Mouse (Mus musculus) embryonic facial prominence, embryonic 13.5 days (tissue): ENCODE data around the gene Rnf207. TPM values are rescaled to one million over a fixed set of nuclear protein-coding genes. Genes with fewer than 3 reads are reported as not detected.

Source experiments
- ATAC-seq: fragments of 200-750 bp; cut with Nextera tagmentation; 2 replicates; pipeline ENCODE4 v1.8.0; 2017; ENCODE audit warnings: low read depth; ENCODE audit not compliant: insufficient number of reproducible peaks, insufficient read depth, low FRiP score, low TSS enrichment
- H3K27ac ChIP-seq: fragments of 300-500 bp; sonication (generic); 2 replicates; pipeline ENCODE4 v1.5.1; 2015; ENCODE audit warnings: moderate library complexity, mild to moderate bottlenecking, inconsistent platforms
- H3K27me3 ChIP-seq: fragments of 300-500 bp; sonication (generic); 2 replicates; pipeline ENCODE4 v1.6.1; 2015; ENCODE audit warnings: mild to moderate bottlenecking, inconsistent platforms
- H3K36me3 ChIP-seq: fragments of 300-500 bp; sonication (generic); 2 replicates; pipeline ENCODE4 v1.6.1; 2015; ENCODE audit warnings: mild to moderate bottlenecking, inconsistent platforms
- H3K4me1 ChIP-seq: fragments of 300-500 bp; sonication (generic); 2 replicates; pipeline ENCODE4 v1.6.1; 2015; ENCODE audit warnings: inconsistent platforms
- H3K4me2 ChIP-seq: fragments of 300-500 bp; sonication (generic); 2 replicates; pipeline ENCODE4 v1.6.1; 2015; ENCODE audit warnings: moderate library complexity, mild to moderate bottlenecking, inconsistent platforms
- H3K4me3 ChIP-seq: fragments of 300-500 bp; sonication (generic); 2 replicates; pipeline ENCODE4 v1.5.1; 2015; ENCODE audit warnings: mild to moderate bottlenecking, inconsistent platforms
- H3K9ac ChIP-seq: fragments of 300-500 bp; sonication (generic); 2 replicates; pipeline ENCODE4 v1.6.1; 2015; ENCODE audit warnings: mild to moderate bottlenecking, inconsistent platforms
- H3K9me3 ChIP-seq: fragments of 300-500 bp; sonication (generic); 2 replicates; pipeline ENCODE4 v1.6.1; 2016; ENCODE audit warnings: inconsistent platforms
- WGBS: fragments of 180-500 bp; shearing (Covaris S2); methylation state at CpG from one replicate; pipeline ENCODE4 v1.1.7; 2015; ENCODE audit warnings: mixed read lengths; 5-methylcytosine and 5-hydroxymethylcytosine counted together
- polyA plus RNA-seq: library from polyadenylated mRNA; unstranded; fragments of >200 nt; fragmentation: Nextera tagmentation; extraction: Ambion mirVana; gene quantifications from 2 replicates; pipeline ENCODE4 v1.2.1, GENCODE M21; 2015

Gene Rnf207
- polyA plus RNA-seq, 1 experiment from 2014 or later = 1.3 TPM

DNA sequence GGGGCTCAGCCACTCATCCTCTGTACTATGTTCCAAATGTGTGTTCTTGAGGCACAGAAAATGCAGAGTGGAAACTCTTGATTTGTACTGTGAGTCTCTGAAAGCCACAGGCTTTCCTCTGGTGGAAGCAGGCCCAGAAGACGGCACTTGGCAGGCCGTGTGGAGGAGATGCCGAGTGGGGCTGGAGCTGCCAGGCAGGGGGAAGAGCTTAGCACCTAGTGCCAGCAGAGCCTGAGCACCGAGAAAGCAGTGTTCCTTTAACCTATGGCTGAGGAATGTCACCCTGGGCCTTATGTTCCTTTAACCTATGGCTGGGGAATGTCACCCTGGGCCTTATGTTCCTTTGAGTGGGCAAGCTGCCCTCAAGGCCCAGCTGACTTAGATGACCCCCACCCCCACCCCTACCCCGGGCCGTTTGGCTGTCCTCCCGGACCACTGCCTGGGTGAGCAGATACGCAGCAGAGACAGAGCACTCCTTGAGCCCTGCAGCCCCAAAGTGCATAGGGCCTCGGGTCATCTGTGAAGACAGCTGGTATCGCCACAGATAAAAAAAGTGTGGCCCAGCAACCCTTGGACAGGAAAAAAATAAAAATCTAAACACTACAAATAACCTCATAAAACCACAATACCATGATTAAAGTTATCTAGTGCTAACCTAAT, 52.4 kb downstream of the Rnf207 start:
- Histone ChIP-seq H3K4me3 (no peak overlapping the region), H3K9me3 (no peaks in the 10 kb centered on the region), H3K27me3 (no peaks in the 10 kb centered on the region), H3K36me3 (no peaks in the 10 kb centered on the region), H3K4me1 (peaks cover 52% of the 10 kb centered on the region), H3K27ac (no peak overlapping the region), H3K9ac (0 out of 2 replicates have a peak overlapping the region, but pooled peaks have one; percentile 22), H3K4me2 (no peak overlapping the region)
- no peak for ATAC-seq
- WGBS = 53% methylated on average over 10 of the region's 10 CpGs

DNA sequence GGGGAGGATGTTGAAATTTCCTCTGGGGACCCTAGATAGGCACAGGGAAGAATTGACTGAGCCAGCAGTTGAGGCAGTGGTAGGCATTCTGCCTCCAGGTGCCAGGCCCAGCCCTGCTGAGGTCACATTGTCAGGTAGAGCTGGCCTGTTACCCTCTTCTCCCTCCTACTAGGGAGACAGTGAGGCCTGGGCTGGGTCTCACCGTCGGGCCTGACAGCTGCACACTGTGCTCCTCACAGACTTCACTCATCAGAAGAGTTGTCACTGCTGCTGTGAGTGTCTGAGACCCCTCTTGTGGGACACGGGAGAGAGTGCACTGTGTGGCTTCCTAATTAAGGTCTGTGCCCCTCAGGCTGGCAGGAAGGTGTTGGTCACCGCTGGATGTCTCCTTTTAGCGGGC, 53.0 kb downstream of the Rnf207 start:
- 62% methylated on average over 5 of the region's 5 CpGs for WGBS
- no peak overlapping the region for H3K9ac ChIP-seq
- H3K27me3 ChIP-seq = no peaks in the 10 kb centered on the region
- H3K27ac ChIP-seq = peak overlapping the region; percentile 44; the same call in 1 of the 2 replicates
- H3K4me1 ChIP-seq = peaks cover 47% of the 10 kb centered on the region
- ATAC-seq = no peak
- H3K9me3 ChIP-seq = no peaks in the 10 kb centered on the region
- no peaks in the 10 kb centered on the region for H3K36me3 ChIP-seq
- no peak overlapping the region for H3K4me2 ChIP-seq
- H3K4me3 ChIP-seq = no peak overlapping the region

DNA sequence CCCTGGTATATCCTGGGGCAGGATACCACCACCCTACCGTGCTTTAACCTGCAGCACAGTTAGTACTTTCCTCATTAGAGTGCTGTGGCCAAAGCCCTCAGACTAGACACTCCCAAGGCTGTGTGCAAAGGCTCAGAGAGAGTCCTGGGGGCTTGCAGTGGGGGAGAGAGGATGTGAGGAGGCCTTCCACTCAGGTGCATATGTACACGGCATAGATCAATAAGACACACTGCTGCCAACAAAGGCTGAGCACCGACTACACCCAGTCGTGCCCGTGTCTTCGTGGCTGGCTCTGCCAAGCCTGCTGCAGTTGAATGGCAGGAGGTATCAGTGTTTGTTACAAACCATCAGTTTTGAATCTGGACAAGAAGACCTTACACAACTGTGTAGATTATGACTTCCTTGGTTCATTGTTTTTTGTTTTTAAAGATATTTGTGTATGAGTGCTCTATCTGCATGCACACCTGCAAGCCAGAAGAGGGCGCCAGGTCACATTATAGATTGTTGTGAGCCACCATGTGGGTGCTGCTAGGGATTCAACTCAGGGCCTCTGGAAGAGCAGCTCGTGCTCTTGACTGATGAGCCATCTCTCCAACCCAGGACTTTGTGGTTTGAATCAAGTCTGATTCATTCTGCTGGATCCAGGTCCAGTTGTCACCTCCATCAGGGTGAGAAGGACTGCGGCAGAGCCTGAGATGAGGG, 53.8 kb downstream of the Rnf207 start:
- ATAC-seq = no peak
- Histone ChIP-seq H3K9ac (no peak overlapping the region), H3K27me3 (no peaks in the 10 kb centered on the region), H3K4me2 (no peak overlapping the region), H3K27ac (no peak overlapping the region), H3K36me3 (peaks cover 3% of the 10 kb centered on the region; the same call in 1 of the 2 replicates), H3K4me3 (no peak overlapping the region), H3K9me3 (no peaks in the 10 kb centered on the region), H3K4me1 (peaks cover 44% of the 10 kb centered on the region)
- 87% methylated on average over 9 of the region's 9 CpGs for WGBS

DNA sequence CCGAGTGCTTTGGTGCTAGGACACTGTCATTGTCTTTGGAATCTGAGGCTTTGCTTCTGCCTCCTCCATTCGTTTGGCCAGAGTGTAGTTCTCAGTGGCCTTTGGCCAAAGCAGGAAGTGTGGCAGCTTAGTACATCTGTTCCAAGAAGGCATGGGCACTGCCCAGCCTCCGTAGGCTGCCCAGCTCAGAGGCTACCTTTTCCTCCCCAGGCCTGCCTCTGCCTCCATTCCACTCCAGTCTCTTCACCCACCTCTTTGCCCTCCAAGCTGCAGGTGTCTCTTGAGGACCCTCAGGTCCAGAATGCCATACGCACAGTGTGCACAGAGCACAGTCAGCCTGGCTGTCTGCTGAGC, 54.6 kb downstream of the Rnf207 start:
- no peak overlapping the region for H3K9ac ChIP-seq
- no peaks in the 10 kb centered on the region for H3K27me3 ChIP-seq
- H3K4me3 ChIP-seq = no peak overlapping the region
- WGBS = 50% methylated on average over 4 of the region's 4 CpGs
- H3K27ac ChIP-seq = no peak overlapping the region
- peaks cover 5% of the 10 kb centered on the region; the same call in 1 of the 2 replicates for H3K36me3 ChIP-seq
- H3K4me2 ChIP-seq = 0 out of 2 replicates have a peak overlapping the region, but pooled peaks have one; percentile 16
- ATAC-seq = no peak
- H3K4me1 ChIP-seq = peaks cover 44% of the 10 kb centered on the region
- H3K9me3 ChIP-seq = no peaks in the 10 kb centered on the region

DNA sequence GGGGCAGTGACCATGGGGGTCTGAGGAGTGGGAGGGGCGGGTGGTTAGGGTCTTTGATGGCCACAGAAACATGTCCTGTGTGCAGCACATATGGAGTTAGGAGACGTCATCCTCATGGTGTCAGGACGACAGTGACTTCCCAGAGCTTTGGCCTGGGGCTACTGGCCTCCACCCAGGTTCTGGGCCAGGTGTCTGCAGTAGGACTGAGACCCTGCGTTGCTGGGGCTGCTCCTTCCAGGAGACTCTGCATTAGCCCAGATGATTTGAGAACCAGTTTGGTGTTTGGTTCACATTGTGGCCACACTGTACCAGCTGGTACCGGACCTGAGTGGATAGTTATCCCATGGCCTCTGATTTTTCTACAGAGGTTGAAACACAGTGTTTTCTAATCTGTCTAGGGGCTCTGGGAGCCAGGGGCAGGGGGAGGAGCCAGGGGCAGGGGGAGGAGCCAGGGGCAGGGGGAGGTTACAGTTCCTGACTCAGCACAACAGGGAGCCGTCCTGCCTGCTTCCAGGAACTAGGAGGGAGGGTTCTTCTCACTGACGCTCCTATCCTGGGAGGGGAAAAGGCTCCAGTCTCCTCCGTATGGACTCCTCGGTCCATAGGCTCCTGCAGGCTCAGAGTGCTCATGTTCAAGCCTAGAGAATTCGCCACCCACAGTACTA, 55.1 kb downstream of the Rnf207 start:
- no peaks in the 10 kb centered on the region for H3K9me3 ChIP-seq
- 27% methylated on average over 10 of the region's 10 CpGs for WGBS
- no peak for ATAC-seq
- no peaks in the 10 kb centered on the region for H3K27me3 ChIP-seq
- peaks cover 5% of the 10 kb centered on the region; the same call in 1 of the 2 replicates for H3K36me3 ChIP-seq
- H3K27ac ChIP-seq = no peak overlapping the region
- H3K9ac ChIP-seq = no peak overlapping the region
- 0 out of 2 replicates have a peak overlapping the region, but pooled peaks have one; percentile 16 for H3K4me2 ChIP-seq
- H3K4me1 ChIP-seq = peaks cover 44% of the 10 kb centered on the region
- H3K4me3 ChIP-seq = no peak overlapping the region

DNA sequence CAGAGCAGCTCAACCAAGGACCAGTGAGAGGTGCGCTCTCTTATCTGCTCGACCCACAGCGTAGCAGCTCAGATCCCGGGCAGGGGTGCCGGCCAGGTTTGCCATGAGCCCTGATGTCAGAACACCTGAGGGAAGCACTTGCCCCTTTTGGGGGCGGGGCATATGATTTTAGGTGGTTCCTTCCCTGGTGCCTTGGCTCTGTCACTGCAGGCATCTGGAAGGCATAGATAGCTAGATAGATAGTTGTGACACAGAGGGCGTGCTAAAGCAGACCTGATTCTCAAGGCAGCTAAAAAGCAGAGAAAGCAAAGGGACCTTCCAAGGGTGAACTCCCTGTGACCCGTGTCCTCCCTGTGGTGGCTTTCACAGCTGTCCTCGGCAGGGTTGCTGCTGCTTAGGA, 55.7 kb downstream of the Rnf207 start:
- H3K27me3 ChIP-seq = no peaks in the 10 kb centered on the region
- peaks cover 44% of the 10 kb centered on the region for H3K4me1 ChIP-seq
- no peak overlapping the region for H3K4me3 ChIP-seq
- H3K9ac ChIP-seq = no peak overlapping the region
- peaks cover 5% of the 10 kb centered on the region; the same call in 1 of the 2 replicates for H3K36me3 ChIP-seq
- H3K27ac ChIP-seq = no peak overlapping the region
- no peaks in the 10 kb centered on the region for H3K9me3 ChIP-seq
- no peak overlapping the region for H3K4me2 ChIP-seq
- 49% methylated on average over 9 of the region's 9 CpGs for WGBS
- no peak for ATAC-seq

DNA sequence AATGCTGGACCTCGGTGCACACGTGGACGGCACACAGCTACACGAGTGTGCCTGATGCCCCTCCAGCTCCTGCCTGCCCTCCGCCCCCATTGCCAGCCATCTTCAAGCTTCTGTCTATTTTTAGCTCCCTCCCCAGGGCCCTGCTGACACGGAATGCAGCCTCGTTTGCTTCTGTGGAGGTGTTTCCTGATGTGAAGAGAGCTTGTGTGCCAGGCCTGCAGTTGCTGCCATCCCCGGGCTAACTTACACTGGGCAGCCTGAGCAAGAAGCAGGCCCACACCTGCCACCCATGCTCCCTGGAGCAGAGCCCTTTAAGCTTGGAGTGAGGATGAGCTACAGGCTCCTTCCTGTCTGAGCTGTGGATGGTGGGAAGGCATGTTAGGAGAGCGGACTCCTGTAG, 56.6 kb downstream of the Rnf207 start:
- H3K4me1 ChIP-seq = peaks cover 40% of the 10 kb centered on the region
- ATAC-seq = no peak
- 52% methylated on average over 9 of the region's 9 CpGs for WGBS
- H3K4me3 ChIP-seq = no peak overlapping the region
- H3K27me3 ChIP-seq = no peaks in the 10 kb centered on the region
- peaks cover 5% of the 10 kb centered on the region; the same call in 1 of the 2 replicates for H3K36me3 ChIP-seq
- no peak overlapping the region for H3K4me2 ChIP-seq
- no peak overlapping the region for H3K27ac ChIP-seq
- no peaks in the 10 kb centered on the region for H3K9me3 ChIP-seq
- H3K9ac ChIP-seq = no peak overlapping the region

DNA sequence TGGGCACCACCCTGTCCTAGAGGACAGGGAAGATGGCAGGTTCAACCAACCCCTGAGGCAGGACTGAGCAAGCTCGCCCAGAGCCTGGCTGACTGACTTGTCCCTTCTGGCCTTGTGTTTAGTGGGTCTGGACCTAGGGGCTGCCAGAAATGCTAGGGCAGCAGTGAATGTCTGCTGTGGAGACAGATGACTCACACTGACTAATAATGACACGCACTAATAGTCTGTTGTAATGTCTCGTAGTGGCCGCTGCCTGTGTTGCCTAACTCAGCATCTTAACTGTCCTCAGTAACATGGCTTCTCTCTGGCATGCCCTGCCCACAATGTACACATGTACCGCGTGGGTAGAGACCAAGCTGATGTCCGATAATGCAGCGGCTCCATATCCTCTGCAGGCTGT, 58.3 kb downstream of the Rnf207 start:
- H3K36me3 ChIP-seq = peaks cover 5% of the 10 kb centered on the region; the same call in 1 of the 2 replicates
- H3K9ac ChIP-seq = no peak overlapping the region
- H3K4me1 ChIP-seq = peaks cover 46% of the 10 kb centered on the region
- H3K9me3 ChIP-seq = no peaks in the 10 kb centered on the region
- 93% methylated on average over 8 of the region's 8 CpGs for WGBS
- no peak overlapping the region for H3K4me3 ChIP-seq
- no peaks in the 10 kb centered on the region for H3K27me3 ChIP-seq
- H3K4me2 ChIP-seq = no peak overlapping the region
- ATAC-seq = no peak
- H3K27ac ChIP-seq = no peak overlapping the region

DNA sequence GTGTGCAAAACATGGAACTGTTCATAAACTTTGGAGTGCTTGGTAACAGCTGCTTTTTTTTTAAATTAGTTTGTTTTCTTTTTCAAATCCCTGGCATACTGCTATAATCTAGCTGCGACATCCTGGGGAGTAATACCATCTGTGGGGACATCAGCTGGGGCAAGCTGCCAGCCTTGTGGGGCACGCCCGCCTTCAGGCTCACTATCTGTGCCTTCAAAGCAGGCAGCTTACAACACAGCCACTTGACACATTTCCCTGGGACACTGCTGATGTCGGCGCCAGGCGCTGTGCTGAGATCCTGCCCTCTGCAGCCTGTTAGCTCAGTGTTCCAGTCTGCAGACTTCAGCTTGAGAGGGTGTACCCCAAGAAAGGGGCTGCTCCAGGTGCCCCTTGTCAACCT, 61.7 kb downstream of the Rnf207 start:
- Histone ChIP-seq H3K27me3 (no peaks in the 10 kb centered on the region), H3K4me1 (peaks cover 19% of the 10 kb centered on the region), H3K27ac (0 out of 2 replicates have a peak overlapping the region, but pooled peaks have one; percentile 7), H3K4me3 (no peak overlapping the region), H3K9me3 (no peaks in the 10 kb centered on the region), H3K9ac (no peak overlapping the region), H3K36me3 (peaks cover 5% of the 10 kb centered on the region; the same call in 1 of the 2 replicates), H3K4me2 (no peak overlapping the region)
- WGBS = 48% methylated on average over 6 of the region's 6 CpGs
- ATAC-seq = no peak
